Comparison of ENCODE assay signal across 20 mouse cellular contexts in genomic region chr3:105756505-105756904, GRCm38 (mm10). TPM values are rescaled to one million over a fixed set of nuclear protein-coding genes. Genes with fewer than 3 reads are reported as not detected.
DNase-seq lines count a peak whose midpoint lies in the region; ATAC-seq and TF ChIP-seq lines count a peak whose summit lies in the region.
"Had no signal": no experiment of that assay in that cellular context is flagged by ENCODE, and none has a peak within 500 bp of the region (broad histone marks: within the 10 kb centered on the region; RNA-seq: fewer than 3 reads in every experiment).

No protein-coding gene starts in this region.

- intact Hi-C loops in heart, adult 2 months (cut with DNase I) = no loop called here

- peaks cover 6% of the 10 kb centered on the region; the same call in 1 of the 2 replicates for H3K79me2 ChIP-seq in heart, adult 2 months (replicated peaks; ENCODE audit: control insufficient read depth, insufficient read depth, low read length)

- no peak for TF ChIP-seq EP300 in heart, adult 2 months (IDR thresholded peaks at IDR 0.05; ENCODE audit: insufficient read depth, low read depth, low read length)

- H3K36me3 ChIP-seq in heart, adult 2 months (ENCODE audit: control insufficient read depth, insufficient read depth, low read length) = peaks cover 30% of the 10 kb centered on the region
- no peaks in the 10 kb centered on the region for H3K36me3 ChIP-seq in lung, embryonic 15.5 days
- no peaks in the 10 kb centered on the region for H3K36me3 ChIP-seq in forebrain, embryonic 15.5 days
- H3K36me3 ChIP-seq: embryonic facial prominence, embryonic 15.5 days; forebrain, embryonic 10.5 days; heart, embryonic 10.5 days; hindbrain, embryonic 15.5 days had no signal

- no peaks in the 10 kb centered on the region for H3K9me3 ChIP-seq in lung, embryonic 15.5 days
- H3K9me3 ChIP-seq in forebrain, embryonic 15.5 days = no peaks in the 10 kb centered on the region
- H3K9me3 ChIP-seq: embryonic facial prominence, embryonic 15.5 days; forebrain, embryonic 10.5 days; heart, embryonic 10.5 days; hindbrain, embryonic 15.5 days had no signal

- no peak overlapping the region for H3K9ac ChIP-seq in heart, adult 2 months (ENCODE audit: low read depth, low read length)
- H3K9ac ChIP-seq in lung, embryonic 15.5 days = no peak overlapping the region
- no peak overlapping the region for H3K9ac ChIP-seq in forebrain, embryonic 15.5 days (replicated peaks)
- H3K9ac ChIP-seq: embryonic facial prominence, embryonic 15.5 days; forebrain, postnatal 0 days; hindbrain, embryonic 15.5 days had no signal

- H3K27me3 ChIP-seq in heart, adult 2 months (ENCODE audit: control insufficient read depth, insufficient read depth, low read length) = no peaks in the 10 kb centered on the region
- no peaks in the 10 kb centered on the region for H3K27me3 ChIP-seq in lung, embryonic 15.5 days
- no peaks in the 10 kb centered on the region for H3K27me3 ChIP-seq in forebrain, embryonic 15.5 days
- H3K27me3 ChIP-seq: embryonic facial prominence, embryonic 15.5 days; hindbrain, embryonic 15.5 days had no signal

- no peak overlapping the region for H3K4me3 ChIP-seq in heart, adult 2 months
- H3K4me3 ChIP-seq in lung, embryonic 15.5 days = no peak overlapping the region
- no peak overlapping the region for H3K4me3 ChIP-seq in forebrain, embryonic 15.5 days
- H3K4me3 ChIP-seq: embryonic facial prominence, embryonic 15.5 days; erythroblast, embryonic 14.5 days; forebrain, embryonic 10.5 days; heart, embryonic 10.5 days; hindbrain, embryonic 15.5 days had no signal

- TF ChIP-seq POLR2A in heart, adult 2 months (IDR thresholded peaks at IDR 0.05; ENCODE audit: insufficient read depth, low read depth, low read length) = no peak

- H3K4me1 ChIP-seq in heart, adult 2 months (ENCODE audit: control insufficient read depth, insufficient read depth, low read length) = peaks cover 20% of the 10 kb centered on the region
- peaks cover 19% of the 10 kb centered on the region for H3K4me1 ChIP-seq in lung, embryonic 15.5 days
- H3K4me1 ChIP-seq in forebrain, embryonic 15.5 days = 0 out of 2 replicates have a peak, but pooled peaks cover 11% of the 10 kb centered on the region

- TF ChIP-seq CTCF in heart, adult 2 months (IDR thresholded peaks at IDR 0.05) = no peak

- H3K27ac ChIP-seq in heart, adult 2 months = peak overlapping the region; percentile 63
- peak overlapping the region; percentile 10; the same call in 1 of the 2 replicates for H3K27ac ChIP-seq in lung, embryonic 15.5 days
- no peak overlapping the region for H3K27ac ChIP-seq in forebrain, embryonic 15.5 days (replicated peaks)
- H3K27ac ChIP-seq: embryonic facial prominence, embryonic 15.5 days; forebrain, embryonic 10.5 days; heart, embryonic 10.5 days; hindbrain, embryonic 15.5 days had no signal

- 59% methylated on average over 2 of the region's 2 CpGs for WGBS in heart, adult 2 months
- 71% methylated on average over 2 of the region's 2 CpGs for WGBS in lung, embryonic 15.5 days
- 55% methylated on average over 2 of the region's 2 CpGs for WGBS in forebrain, embryonic 15.5 days

- no peak overlapping the region for H3K4me2 ChIP-seq in lung, embryonic 15.5 days
- H3K4me2 ChIP-seq in forebrain, embryonic 15.5 days (replicated peaks) = no peak overlapping the region
- H3K4me2 ChIP-seq: embryonic facial prominence, embryonic 15.5 days; hindbrain, embryonic 15.5 days had no signal

- ATAC-seq in lung, embryonic 15.5 days (ENCODE audit: borderline replicate concordance, extremely low read depth, low FRiP score, low TSS enrichment) = no peak
- peak; percentile 70 for ATAC-seq in CD4-positive, CD25-positive, alpha-beta regulatory T cell, adult 4 months
- ATAC-seq in forebrain, embryonic 15.5 days (replicated peaks) = no peak
- ATAC-seq: forebrain, postnatal 0 days had no signal

- DNase-seq in heart, adult 2 months = no peak
- DNase-seq in heart, postnatal 4 days = no peak
- no peak for DNase-seq in lung, postnatal 36 days
- DNase-seq in naive thymus-derived CD4-positive, alpha-beta T cell, adult 2 months (ENCODE audit: low read depth) = peak; percentile 34
- no peak for DNase-seq in neural tube, embryonic 10.5 days (ENCODE audit: extremely low spot score, low spot score)
- DNase-seq: adrenal gland, adult 8-10 months; adrenal gland, postnatal 36 days; cerebellum, adult 2 months; embryo, embryonic 11 days; forebrain, postnatal 0 days; gastrocnemius, postnatal 36 days; heart, adult 11 months had no signal

RNA-seq across cellular contexts. Expression of gene Rap1a, which starts 44.6 kb away (rescaled TPM):
- total RNA-seq in heart, adult 2 months (2021) = 100 to 1,000 TPM; 101 to 113 TPM
- 12.8 and 34.5 TPM in 2 replicates for polyA plus RNA-seq in heart, adult 2 months (2012; rRNA removed)
- total RNA-seq in heart, postnatal 4 days (2021) = 100 to 1,000 TPM; 131 to 134 TPM
- 122 and 125 TPM in 2 replicates for polyA plus RNA-seq in lung, embryonic 15.5 days (2015; fragmentation: Nextera tagmentation; extraction: Ambion mirVana)
- polyA plus RNA-seq in CD4-positive, CD25-positive, alpha-beta regulatory T cell, adult 4 months (2017; shearing (Covaris generic)) = 100 to 1,000 TPM; 120 to 139 TPM
- 76.3 and 78.3 TPM in 2 replicates for polyA plus RNA-seq in forebrain, embryonic 15.5 days (2015; fragmentation: Nextera tagmentation; extraction: Ambion mirVana)

RNA-seq across cellular contexts. Expression of gene Inka2, which starts 52.1 kb away (rescaled TPM):
- 10 to 100 TPM; 16.1 to 16.2 TPM for total RNA-seq in heart, adult 2 months (2021)
- polyA plus RNA-seq in heart, adult 2 months (2012; rRNA removed) = 11.5 and 22.4 TPM in 2 replicates
- 10 to 100 TPM; 34.0 to 39.1 TPM for total RNA-seq in heart, postnatal 4 days (2021)
- polyA plus RNA-seq in lung, embryonic 15.5 days (2015; fragmentation: Nextera tagmentation; extraction: Ambion mirVana) = 2.6 TPM in 2 replicates
- 1 to 10 TPM; 1.9 to 2.5 TPM for polyA plus RNA-seq in CD4-positive, CD25-positive, alpha-beta regulatory T cell, adult 4 months (2017; shearing (Covaris generic))
- 3.1 and 3.3 TPM in 2 replicates for polyA plus RNA-seq in forebrain, embryonic 15.5 days (2015; fragmentation: Nextera tagmentation; extraction: Ambion mirVana)
